Mouse (Mus musculus) natural killer cell, adult 2 months (primary cell): Measurements from ENCODE around the gene Mylk2.

ENCODE experiments used
- DNase-seq, 2 experiments: peaks; one replicate each; pipeline ENCODE4 v3.0.0; 2022; ENCODE audit warnings: low spot score in 2 of 2

The Mylk2 gene

GRCm38 (mm10) chr2:152911031-152911430, at the start of gene Mylk2:
Gene Mylk2, plus strand, starts transcription at chr2:152911352.
- DNase-seq = no peak

GRCm38 (mm10) chr2:152861891-152862290, 49.3 kb upstream of the Mylk2 start:
- no peak for DNase-seq

- no peak for DNase-seq
Observed at GRCm38 (mm10) chr2:152862638-152863037, 48.5 kb upstream of the Mylk2 start.

GRCm38 (mm10) chr2:152863346-152863745, 47.8 kb upstream of the Mylk2 start:
- no peak for DNase-seq

GRCm38 (mm10) chr2:152878239-152878638, 32.9 kb upstream of the Mylk2 start:
- DNase-seq = no peak

- DNase-seq = no peak
Observed at GRCm38 (mm10) chr2:152880898-152881297, 30.3 kb upstream of the Mylk2 start.

- no peak for DNase-seq
Observed at GRCm38 (mm10) chr2:152884101-152884645, 27.0 kb upstream of the Mylk2 start.

GRCm38 (mm10) chr2:152887230-152887629, 23.9 kb upstream of the Mylk2 start:
- no peak for DNase-seq

GRCm38 (mm10) chr2:152888774-152889173, 22.4 kb upstream of the Mylk2 start:
- DNase-seq = no peak

GRCm38 (mm10) chr2:152895834-152896233, 15.3 kb upstream of the Mylk2 start:
- DNase-seq = no peak

GRCm38 (mm10) chr2:152896926-152897325, 14.2 kb upstream of the Mylk2 start:
- DNase-seq = no peak

- DNase-seq = no peak
Observed at GRCm38 (mm10) chr2:152899011-152899410, 12.1 kb upstream of the Mylk2 start.

- no peak for DNase-seq
Observed at GRCm38 (mm10) chr2:152901296-152901695, 9.9 kb upstream of the Mylk2 start.

- no peak for DNase-seq
Observed at GRCm38 (mm10) chr2:152902658-152903057, 8.5 kb upstream of the Mylk2 start.

GRCm38 (mm10) chr2:152903586-152903985, 7.6 kb upstream of the Mylk2 start:
- peak; percentile 52 to 58 for DNase-seq

- DNase-seq = peak; percentile 69 to 80
Observed at GRCm38 (mm10) chr2:152904127-152904643, 7.0 kb upstream of the Mylk2 start.

GRCm38 (mm10) chr2:152905036-152905829, 5.9 kb upstream of the Mylk2 start:
- no peak for DNase-seq

- DNase-seq = peak; percentile 24 to 49
Observed at GRCm38 (mm10) chr2:152906274-152907037, 4.7 kb upstream of the Mylk2 start.

GRCm38 (mm10) chr2:152907114-152907943, 3.8 kb upstream of the Mylk2 start:
- no peak for DNase-seq

- DNase-seq = no peak
Observed at GRCm38 (mm10) chr2:152909848-152910247, 1.3 kb upstream of the Mylk2 start.

GRCm38 (mm10) chr2:152911432-152911831, 280 bp downstream of the Mylk2 start:
- DNase-seq = no peak

GRCm38 (mm10) chr2:152913471-152913870, 2.3 kb downstream of the Mylk2 start:
- DNase-seq = no peak
